Mouse (Mus musculus): ENCODE data around the gene Aass. TPM values are rescaled to one million over a fixed set of nuclear protein-coding genes. Genes with fewer than 3 reads are reported as not detected.

Aass gene
- polyA plus RNA-seq, 1 experiment from 2014 or later = 7.5 TPM

Other genes with a start within 250 kb of the Aass start
- gene Fezf1, start 115.4 kb upstream of the Aass start, polyA plus RNA-seq (2016; fragmentation: Nextera tagmentation; extraction: Ambion mirVana) = not detected in 2 replicates